Mouse (Mus musculus) left cerebral cortex, adult 8-10 months (tissue): ENCODE data around the gene H2-DMb1. TPM values are rescaled to one million over a fixed set of nuclear protein-coding genes. Genes with fewer than 3 reads are reported as not detected.
"Not testable (repeated sequence)": the region's sequence is repeated elsewhere in the genome, so short reads cannot be mapped to it uniquely, and the experiment has no call there.

Experiments
- DNase-seq, 2 experiments: peaks; one replicate each; pipeline ENCODE4 v3.0.0; 2022; ENCODE audit warnings: low spot score in 2 of 2
- total RNA-seq, 4 experiments: library from RNA; stranded (reverse); gene quantifications; 2 replicates each; pipeline ENCODE4 v1.2.4; 2022

Gene H2-DMb1
- total RNA-seq, 4 experiments from 2014 or later: 2.2 to 7.1 (median 3.5) TPM

DNA sequence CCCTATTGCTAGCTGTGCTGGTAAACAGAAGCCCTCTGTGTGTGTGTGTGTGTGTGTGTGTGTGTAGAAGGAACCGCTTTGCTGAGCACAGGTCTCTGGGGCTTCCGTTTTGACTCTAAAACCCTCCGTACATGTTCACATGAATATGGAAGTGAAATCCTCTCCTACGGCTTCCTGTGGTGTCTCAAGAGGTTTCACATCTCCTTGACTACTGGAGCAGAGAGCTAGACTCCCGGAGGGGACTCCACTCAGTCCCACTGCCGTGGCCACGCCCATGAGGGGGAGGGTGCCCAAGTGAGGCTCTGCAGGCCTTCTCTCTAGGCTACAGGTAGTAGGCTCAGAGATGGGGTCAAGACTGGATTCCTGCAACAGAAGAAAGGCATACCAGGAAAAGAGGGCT, 9.8 kb upstream of the H2-DMb1 start, which contains the start of gene H2-DMb2:
Gene H2-DMb2, plus strand, starts transcription at position 275 of the 400 bp plus-strand sequence.
- DNase-seq: no peak

DNA sequence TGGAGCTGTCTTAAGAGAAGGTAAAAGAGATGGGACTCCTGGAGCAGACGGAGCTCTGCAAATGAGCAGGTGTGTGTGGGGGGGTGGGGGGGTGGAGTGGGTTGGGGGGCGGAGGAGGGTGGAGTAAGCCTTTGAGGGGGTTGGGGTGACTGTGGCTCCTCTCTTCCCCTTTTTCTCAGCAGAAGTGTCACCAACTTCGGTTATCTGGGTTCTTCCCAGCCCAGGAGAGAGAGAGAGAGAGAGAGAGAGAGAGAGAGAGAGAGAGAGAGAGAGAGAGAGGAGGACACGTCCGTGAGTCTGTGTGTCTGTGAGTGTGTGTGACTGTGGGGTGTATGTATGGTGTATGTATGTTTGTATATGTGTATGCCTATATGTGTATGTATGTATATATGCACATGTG, 9.4 kb upstream of the H2-DMb1 start:
- no peak for DNase-seq

DNA sequence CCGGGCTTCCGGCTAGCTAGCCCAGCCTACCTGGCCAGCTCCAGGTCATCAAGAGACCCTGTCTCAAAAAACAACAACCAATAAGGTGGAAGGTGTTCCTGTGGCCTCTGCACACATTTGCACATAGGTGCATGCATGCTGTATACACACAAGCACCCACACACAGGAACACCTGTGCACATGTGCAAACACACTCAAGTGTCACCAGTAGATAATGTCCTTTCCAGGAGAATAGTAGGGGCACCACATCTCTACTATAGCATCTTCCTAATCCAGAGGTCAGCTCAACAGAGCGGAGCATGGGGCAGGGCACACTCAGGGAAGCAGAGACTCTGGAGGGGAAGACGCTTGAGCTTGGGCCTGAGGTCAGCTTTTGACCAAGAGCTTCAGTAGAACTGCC, 8.7 kb upstream of the H2-DMb1 start:
- not testable (repeated sequence) for DNase-seq

DNA sequence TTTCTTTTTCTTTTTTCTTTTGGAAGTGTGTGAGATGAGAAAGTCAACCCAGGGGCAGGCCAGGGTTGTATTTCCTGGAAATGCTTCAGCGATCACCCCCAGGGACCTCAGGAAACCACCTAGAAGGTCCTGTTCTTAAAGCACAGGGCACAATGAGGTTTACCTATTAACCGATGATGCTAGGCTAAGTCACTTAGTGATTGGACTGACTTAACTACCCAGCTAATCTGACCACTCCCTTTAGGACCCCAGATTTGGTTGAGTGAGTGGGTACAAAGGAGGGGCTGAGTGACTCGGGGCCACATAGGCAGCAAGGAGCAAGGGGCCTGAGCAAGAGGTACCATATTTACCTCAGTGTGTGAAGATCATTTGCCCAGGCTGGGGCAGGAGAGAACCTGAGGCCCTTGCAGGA, 7.9 kb upstream of the H2-DMb1 start:
- no peak for DNase-seq

DNA sequence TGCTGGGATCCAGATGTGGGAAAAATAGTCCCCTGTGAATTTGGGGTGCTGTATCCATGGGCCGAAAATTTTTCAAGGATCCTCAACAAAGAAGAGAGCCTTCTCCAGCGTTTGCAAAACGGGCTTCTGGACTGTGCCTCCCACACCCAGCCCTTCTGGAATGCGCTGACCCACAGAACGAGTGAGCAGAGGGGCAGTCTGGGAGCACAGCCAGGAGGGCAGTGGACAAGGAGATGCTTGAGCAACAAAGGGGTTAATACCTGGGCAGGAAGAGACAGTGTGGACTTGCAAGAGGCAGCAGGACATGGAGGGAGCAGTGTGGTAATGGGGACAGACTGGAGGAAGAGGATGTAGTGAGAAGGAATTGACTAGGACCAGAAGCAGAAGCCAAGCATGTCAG, 2.7 kb downstream of the H2-DMb1 start:
- no peak for DNase-seq

DNA sequence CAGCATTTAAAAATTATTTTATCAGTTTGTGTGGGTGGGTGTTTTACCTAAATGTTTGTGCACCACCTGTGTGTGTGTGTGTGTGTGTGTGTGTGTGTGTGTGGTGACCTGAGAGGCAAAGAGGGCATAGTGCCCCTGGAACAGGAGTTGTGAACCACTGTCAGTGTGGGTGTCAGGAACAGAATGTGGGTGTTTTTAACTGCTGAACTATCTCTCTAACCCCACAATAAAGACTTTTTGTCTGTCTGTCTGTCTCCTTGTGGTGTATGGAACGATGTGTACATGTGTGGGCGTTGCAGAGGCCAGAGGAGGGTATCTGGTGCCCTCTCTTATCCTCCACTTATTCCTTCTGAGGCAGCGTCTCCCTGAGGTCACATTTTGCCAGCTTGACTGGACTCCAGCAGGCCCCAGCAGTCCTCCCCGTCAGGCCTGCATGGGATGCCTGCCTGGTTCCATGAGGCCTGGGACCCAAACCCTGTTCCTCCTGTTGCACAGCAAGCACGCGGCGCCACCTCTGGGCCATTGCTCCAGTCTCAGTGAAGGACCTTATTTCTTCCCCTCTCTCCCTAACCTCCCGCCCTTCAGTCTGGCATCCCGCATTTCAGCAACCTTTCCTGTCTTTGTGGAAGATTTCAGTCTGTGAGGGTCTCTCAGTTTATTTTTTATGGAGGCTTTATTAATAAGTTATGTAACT, 11.5 kb downstream of the H2-DMb1 start:
- no peak for DNase-seq

DNA sequence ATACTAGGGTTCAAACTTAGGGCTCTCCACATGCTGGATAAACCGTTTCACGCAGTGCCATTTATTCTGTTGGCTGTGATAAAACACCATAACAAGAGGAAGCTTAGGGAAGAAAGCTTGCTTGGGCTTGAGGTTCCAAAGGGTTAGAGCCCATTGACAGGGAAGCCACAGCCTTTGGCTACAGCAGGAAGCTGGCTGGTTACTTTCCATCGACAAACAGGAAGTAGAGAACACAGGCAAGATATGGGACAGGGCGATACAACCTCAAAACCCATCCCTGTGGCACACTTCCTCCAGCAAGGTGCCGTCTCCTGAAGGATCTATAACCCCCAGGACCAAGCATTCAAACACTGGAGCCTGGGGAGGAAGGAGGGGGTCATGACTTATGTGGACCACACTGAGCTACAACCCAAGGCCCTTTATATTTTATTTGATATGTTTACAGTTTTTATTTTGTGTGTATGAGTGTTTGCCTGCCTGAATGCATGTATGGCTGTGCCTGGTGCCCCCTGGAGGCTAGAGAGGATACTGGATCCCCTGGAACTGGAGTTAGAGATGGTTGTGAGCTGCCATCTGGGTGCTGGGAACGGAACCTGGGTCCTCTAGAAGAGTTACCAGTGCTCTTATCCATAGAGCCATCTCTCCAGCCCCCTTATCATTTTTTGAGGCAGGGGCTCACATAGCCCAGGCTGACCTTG, 12.3 kb downstream of the H2-DMb1 start:
- DNase-seq: no peak

DNA sequence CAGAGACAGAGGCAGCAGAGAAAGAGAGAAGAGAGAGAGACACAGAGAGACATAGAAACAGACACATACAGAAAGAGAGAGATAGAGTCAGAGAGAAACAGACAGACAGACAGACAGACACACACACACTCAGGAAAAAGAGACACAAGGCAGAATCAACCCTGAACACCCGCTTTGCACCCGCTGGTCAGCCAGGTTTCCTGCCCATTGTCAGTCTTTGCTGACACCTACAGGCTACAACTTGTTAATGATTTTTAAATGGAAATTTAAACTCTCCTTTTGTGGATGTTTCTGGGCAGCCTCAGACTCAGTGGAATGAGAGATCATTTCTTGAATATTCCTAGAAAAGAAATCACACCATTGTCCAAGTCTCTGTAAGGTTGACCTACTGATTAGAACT, 16.4 kb downstream of the H2-DMb1 start:
- DNase-seq: no peak

DNA sequence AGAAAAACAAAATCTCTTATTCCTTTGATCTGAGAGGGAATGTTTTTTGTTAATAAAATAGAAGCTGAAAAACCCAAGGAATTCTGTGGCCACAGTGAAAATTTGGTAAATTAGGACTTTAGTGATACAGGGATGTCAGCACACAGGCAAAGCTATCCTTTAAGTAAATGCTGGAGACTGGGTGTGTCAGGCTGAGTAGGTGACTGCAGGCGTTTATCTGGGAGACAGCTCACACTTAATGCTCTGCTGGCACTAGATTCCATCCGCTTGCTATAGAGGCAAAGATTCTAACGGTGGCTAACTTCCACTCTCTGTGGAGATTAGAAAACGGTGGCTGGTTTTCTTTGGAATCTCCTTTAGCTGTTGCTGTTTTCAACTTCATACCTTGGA, 17.6 kb downstream of the H2-DMb1 start:
- DNase-seq: no peak

DNA sequence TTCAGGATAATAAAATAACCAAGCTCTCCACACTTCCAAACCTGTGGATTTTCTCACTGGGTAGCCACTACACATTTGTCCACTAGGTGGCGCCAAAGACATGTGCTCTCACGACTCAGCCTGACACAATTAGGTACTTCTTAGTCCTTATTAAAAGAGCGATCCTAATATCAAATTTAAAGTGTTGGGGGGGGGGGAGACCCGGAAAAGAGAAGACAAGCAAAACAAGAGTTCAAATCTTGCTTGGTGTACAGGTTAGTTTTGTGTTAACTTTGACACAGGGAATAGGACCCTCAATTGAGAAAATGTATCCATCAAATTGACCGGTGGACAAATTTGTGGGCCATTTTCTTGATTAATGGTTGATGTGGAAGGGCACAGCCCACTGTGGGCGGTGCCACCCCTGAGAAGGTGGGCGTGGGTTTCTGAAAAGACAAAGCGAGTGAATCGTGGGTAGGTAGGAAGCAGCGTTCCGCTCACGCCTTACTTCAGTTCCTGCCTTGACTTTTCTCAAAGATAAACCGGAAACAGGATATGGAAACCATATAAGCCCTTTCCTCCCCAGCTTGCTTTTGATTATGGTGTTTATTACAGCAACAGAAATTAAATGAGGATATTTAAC, 18.1 kb downstream of the H2-DMb1 start:
- DNase-seq: peak; percentile 30 to 65

DNA sequence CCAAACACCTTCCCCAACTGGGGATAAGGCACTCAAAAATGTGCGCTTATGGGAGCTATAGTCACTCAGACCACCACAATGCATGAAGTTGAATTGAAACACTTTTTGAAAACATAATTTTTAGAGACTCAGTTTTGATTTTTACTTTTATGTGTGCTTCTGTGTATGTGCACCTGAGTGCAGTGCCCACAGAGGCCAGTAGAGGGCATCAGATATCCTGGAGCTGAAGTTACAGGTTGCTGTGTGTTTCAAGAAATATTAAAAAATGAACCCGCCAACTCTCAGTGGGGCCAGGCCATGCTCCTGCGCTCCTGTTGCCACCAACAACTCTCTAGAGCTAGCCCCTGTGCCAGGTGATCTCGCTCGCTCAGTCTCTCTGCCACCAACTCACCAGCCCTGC, 19.7 kb downstream of the H2-DMb1 start:
- DNase-seq: no peak

DNA sequence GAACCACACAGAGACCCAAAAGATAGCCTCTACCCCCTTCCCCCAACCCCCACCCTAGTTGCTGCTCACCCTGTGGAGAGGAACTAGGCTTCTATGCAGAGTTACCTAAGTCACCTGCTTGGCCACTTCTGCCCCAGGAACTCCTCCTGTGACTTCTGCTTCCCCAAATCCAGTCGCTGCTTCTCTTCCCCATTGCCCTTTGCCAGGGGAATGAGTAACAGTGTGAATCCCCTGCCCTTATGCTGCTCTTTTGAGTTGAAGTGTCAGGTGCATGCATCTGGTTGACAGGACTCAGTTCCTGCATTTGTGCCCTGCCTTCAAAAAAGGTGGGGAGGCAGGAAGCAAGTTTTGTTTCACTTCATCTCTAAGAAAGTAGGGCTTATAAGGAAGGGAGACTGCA, 21.2 kb downstream of the H2-DMb1 start:
- DNase-seq: no peak

DNA sequence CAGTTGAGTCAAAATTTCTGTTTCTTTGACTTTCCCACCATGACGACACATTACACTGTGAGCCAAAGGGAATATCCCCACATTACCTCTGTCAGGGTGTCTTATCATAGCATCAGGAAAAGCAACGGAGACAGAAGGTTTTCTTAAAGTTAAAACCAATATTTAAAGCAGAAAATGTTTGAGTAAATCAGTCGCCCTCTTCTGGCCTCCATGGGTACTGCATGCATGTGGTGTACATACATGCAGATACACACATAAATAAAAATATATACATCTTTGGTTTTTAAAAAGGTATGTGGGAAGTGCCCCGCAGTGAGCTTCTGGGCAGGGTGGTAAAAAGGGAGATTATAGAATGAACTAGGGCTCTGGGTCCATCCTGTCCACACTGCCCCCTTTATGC, 24.3 kb downstream of the H2-DMb1 start:
- no peak for DNase-seq

DNA sequence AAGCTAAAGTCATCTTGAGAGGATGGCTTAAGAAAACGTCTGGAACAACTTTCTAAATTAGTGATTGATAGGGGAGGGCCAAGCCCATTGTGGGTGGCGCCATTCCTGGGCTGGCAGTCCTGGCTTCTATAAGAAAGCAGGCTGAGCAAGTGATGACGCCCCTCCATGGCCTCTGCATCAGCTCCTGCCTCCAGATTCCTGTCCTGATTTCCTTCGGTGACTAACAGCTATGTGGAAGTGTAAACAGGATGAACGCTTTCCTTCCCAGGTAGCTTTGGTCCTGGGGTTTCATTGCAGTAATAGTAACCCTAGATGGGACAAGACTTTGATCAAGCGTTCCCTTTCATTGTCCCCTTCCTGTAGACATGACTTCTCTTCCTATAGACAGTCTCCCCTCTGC, 26.1 kb downstream of the H2-DMb1 start:
- no peak for DNase-seq

DNA sequence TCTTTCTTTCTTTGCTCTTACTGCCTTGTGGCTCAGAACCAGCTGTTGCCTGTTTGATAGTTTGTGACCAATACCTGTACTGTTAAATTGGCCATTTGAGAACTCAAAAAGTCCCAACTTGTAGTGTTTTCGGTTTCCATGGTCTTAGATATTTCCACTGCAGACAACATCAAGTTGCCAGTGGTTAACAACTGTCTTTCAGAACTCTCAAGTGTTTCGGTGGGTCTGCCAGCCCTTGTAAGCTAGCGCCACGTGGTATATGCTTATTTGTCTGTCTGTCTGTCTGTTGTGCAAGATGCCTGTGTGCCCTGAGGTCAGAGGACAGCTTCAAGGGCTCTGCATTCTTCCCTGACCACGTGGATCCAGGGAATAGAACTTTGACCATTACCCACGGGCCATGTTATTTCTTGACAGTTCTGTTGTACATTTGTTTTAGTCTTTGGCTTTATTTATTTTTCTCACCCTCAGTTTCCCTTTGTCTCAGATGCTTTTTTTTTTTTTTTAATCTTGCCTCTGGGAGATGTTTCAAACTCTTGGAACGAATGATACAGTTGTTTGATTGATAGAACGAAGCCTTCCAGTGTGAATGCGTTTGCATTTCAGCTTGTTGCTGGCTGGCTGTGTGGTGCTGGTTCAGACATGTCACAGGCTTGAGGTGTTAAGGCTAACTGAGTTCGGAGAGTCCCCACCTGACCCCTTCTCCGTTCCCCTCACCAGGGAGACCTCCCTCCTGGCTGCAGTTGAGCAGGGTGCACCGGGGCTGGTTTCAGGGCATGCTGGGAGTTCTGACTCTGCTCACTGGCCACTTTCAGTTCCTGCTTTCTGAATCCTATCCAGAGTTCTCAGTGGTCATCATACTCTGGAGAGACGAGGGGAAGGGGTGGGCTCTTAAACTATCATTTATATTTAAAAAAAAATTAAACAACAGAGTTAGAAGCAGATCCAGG, 27.3 kb downstream of the H2-DMb1 start:
- DNase-seq: no peak

DNA sequence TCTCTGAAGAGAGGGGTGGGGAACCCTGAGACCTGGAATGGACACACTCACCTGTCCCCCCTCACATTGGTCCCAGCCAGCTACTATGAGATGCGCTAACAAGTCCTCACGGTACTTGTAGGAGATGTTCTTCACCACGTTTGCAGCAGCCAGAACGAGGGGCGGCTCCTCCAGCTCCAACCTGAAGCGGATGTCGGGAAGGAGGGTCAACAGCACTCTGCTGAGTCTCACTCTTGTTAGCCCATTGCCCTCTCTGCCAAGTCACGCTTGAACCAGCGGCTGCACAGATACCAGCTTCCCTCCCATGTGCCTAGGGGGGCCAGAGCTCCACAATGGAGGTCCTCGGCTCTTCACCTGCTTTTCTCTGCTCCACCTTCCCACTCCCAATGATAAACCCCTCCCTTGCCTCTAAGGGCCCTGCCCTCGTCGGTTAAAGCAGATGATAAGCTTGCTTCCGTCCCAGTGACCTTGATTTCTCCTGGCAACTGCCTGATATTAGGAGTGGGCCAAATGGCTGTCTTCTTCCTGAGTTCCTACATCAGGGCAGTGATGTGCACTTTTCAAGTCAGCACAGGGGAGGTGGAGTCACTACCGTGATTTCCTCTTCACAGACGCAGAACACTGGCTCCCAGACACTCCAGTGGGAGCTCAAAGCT, 30.8 kb downstream of the H2-DMb1 start:
- no peak for DNase-seq

DNA sequence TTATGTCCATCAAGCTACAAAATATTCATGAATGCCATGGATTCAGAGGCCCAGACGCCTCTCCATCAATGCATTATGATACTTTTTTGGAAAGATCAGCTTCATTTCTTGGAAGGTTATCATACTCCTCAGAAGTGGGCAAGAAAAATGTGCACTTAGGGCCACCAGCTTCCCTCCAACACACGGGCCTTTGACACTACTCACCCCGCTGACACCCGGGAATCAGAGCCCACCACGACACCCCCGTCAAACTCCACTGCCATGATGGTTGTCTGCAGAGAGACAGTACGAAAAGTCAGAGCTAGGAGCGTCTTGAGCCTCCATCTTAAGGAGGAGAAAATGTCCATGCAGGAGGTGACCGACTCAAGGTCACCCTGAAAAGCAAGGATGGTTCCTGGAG, 32.7 kb downstream of the H2-DMb1 start:
- no peak for DNase-seq

DNA sequence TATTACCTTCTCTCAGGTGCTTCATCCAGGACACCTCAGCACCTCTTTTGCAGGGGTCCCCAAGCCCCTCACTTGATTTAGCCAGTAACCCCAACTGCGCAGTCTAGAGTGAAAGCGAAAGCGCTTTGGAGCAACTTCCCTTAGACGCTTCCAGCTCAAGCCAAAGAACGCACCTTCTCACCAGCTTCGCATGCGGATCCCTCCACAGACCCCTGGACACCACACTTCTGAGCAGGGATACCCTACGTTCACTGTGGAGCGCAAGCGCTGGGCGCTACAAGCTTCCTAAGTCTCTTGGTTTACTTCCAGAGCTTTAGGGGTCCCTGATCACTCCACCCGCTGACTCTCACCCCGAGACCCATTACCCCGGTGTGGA, 34.0 kb downstream of the H2-DMb1 start:
- no peak for DNase-seq

DNA sequence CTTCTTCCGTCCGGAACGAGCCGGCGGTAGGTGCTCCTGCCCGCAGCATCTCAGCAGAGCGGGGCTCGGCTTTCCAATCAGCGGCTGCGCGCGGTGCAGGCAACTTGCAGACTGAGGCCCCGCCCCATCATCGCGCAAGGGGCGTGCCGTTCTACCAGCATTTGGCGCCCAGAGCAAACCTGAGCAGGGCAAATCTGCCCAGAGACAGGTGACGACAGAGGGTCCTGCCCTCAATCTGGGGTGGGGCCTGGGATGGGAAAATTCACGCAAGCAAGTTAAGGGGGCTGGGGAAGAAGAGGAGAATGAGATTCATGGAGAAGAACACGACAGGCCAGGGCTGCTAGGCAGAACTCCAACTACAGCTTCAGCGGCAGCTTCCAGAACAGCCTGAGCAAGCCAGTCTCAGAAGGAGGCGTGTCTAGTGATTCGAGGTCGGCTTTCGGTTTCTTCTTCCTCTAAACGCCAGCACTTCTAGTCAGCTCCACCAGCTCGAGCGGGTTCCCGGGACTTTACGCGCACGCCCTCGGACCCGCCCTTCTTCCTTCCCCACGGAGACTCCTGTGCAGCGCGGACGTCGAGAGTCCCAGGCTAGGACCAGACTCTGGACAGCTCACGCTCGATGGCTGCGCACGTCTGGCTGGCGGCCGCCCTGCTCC, 34.5 kb downstream of the H2-DMb1 start, which contains the start of the genes Tap1 and Psmb9:
Gene Tap1, plus strand, starts transcription at position 293 of the 656 bp plus-strand sequence.
Gene Psmb9, minus strand, starts transcription at position 504 of the 656 bp plus-strand sequence.
- peak; percentile 90 to 93 for DNase-seq

DNA sequence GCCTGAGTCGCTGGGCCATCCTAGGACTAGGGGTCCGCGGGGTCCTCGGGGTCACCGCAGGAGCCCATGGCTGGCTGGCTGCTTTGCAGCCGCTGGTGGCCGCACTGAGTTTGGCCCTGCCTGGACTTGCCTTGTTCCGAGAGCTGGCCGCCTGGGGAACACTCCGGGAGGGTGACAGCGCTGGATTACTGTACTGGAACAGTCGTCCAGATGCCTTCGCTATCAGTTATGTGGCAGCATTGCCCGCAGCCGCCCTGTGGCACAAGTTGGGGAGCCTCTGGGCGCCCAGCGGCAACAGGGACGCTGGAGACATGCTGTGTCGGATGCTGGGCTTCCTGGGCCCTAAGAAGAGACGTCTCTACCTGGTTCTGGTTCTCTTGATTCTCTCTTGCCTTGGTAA, 35.1 kb downstream of the H2-DMb1 start:
- no peak for DNase-seq
